Mouse (Mus musculus): Measurements from ENCODE around the gene Gm10487.
"Not testable (repeated sequence)": the region's sequence is repeated elsewhere in the genome, so short reads cannot be mapped to it uniquely, and the experiment has no call there.

The Gm10487 gene

DNA sequence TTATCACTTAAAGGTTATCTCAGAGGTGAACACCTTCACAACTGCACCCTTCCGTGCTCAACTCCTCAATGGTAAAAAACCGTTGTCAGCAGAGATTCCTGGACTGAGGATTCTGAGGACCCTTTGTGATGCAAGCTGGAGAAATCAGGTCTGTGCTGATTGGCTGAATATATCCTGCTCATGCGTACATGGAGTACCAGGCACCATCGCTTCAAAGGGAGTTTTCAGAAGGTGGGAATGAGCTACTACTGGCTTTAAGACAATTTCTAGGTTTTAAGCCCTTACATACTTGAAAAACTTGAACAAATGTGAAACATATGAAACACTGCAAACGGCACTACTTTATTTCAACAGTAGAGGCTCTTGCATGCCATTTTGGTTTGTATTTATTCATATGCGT is at the start of gene Gm10487:
TSS of gene Gm10487 (minus strand) at position 101 of the 400 bp plus-strand sequence.
- not testable (repeated sequence) for DNase-seq (ENCODE audit: low spot score in 2 of 2)

All from frontal cortex, postnatal 10 days (tissue).